Mouse (Mus musculus): Measurements from ENCODE around the gene Mrpl43.
A peak's percentile ranks its signal among the peaks of the same experiment; 100 is the strongest.

Gene Mrpl43

GRCm38 (mm10) chr19:44977148-44977547 lies 29.1 kb downstream of the Mrpl43 start:
- DNase-seq (ENCODE audit: low read depth, low spot score): no peak

- DNase-seq (ENCODE audit: low read depth, low spot score): no peak
Observed at GRCm38 (mm10) chr19:44976636-44977035, 29.6 kb downstream of the Mrpl43 start.

DNA sequence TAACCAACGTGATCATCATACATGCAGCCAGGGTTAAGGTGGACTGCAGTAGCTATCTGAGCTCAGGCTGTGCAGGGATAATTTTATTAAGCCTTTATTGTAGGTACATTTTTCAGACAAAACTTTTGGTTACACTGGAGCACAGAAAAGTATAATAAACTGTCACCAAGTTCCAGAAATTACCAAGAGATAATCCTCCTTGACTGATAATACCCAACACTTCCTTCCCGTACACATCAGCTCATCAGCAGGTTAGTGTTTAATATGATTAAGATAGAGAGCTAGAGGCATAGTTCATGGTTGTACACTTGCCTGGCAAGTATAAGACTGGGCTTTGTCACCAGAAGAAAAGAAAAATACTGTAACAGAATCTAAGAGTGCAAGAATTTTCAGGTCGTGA lies 37.9 kb downstream of the Mrpl43 start:
- no peak for DNase-seq (ENCODE audit: low read depth, low spot score)

GRCm38 (mm10) chr19:44965978-44966377 lies 40.3 kb downstream of the Mrpl43 start:
- no peak for DNase-seq (ENCODE audit: low read depth, low spot score)

- DNase-seq (ENCODE audit: low read depth, low spot score): peak; percentile 53
Observed at GRCm38 (mm10) chr19:44959633-44960032, 46.6 kb downstream of the Mrpl43 start.

All from ES-CJ7 (cell line).